Mouse (Mus musculus) embryonic fibroblast, embryonic 13.5 days (primary cell): ENCODE measurements at regions not wholly inside any gene's neighbourhood (a gene's known extent, or its start where the extent isn't known, plus 50 kb on each side); places are given as distances from the start of the nearest gene placed in this dataset.

Experiments
- H3K27ac ChIP-seq: 2 replicates; pipeline ENCODE4 v1.5.1; 2012; ENCODE audit warnings: low read length, control low read depth, inconsistent platforms; ENCODE audit not compliant: insufficient read depth
- H3K4me1 ChIP-seq: 2 replicates; pipeline ENCODE4 v1.6.1; 2011; ENCODE audit warnings: low read length; ENCODE audit not compliant: control insufficient read depth, insufficient read depth
- H3K4me3 ChIP-seq: 2 replicates; pipeline ENCODE4 v1.5.1; 2011; ENCODE audit warnings: mild to moderate bottlenecking, control low read depth, low read length; ENCODE audit not compliant: insufficient read depth
- CTCF ChIP-seq: IDR thresholded peaks from 2 replicates; pipeline ENCODE4 v1.5.1; 2011; ENCODE audit warnings: mild to moderate bottlenecking, control low read depth, low read length, moderate library complexity, borderline replicate concordance; ENCODE audit not compliant: insufficient read depth
- POLR2A ChIP-seq: IDR thresholded peaks from 2 replicates; pipeline ENCODE4 v1.6.1; 2011; ENCODE audit warnings: low read depth, mild to moderate bottlenecking, control low read depth, low read length, moderate library complexity

DNA sequence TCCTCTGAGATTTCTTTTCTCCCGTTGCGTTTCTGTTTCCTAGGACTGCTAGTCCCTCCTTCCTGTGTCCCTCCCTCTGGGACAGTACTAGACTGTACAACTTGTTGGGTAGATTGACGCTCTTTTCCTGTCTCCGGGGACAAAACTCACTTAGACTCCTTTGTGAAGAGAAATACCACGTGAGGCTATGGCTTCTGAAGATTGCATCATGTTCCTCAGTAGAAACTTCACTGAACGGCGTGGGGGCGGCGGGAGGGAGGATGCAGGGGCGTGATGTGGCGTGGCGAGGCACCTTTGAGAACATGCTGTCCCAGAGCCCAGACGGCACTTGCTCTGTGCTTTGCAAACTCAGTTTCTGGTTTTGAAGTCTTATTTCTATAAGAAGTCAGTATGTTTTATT is 78.5 kb downstream of the Spata18 start:
- H3K4me1 ChIP-seq, result no peaks in the 10 kb centered on the region
- no peak for TF ChIP-seq POLR2A
- TF ChIP-seq CTCF, result no peak
- no peak overlapping the region for H3K4me3 ChIP-seq
- H3K27ac ChIP-seq, result no peak overlapping the region

DNA sequence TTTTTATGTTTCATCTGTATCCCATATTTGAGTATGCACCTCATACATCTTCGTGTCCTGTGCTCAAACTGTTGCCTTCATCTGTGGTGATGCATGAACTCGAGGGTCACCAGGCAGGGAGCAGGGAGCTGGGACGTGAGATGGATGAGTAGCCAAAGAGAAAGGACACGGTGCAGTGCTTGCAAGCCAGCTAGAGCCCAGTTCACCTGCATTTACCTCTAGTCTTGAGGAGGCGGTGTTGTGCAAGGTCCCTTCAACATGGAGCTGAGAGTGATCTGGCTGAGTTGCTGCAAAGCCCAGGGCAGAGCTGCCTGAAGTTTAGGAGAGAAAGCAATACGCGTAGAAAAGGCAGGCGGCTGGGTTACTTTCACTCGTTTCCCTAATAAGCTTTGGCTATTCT is 80.2 kb downstream of the Spata18 start:
- Histone ChIP-seq H3K4me3 (no peak overlapping the region), H3K27ac (no peak overlapping the region)
- TF ChIP-seq CTCF, result no peak
- TF ChIP-seq POLR2A, result no peak

DNA sequence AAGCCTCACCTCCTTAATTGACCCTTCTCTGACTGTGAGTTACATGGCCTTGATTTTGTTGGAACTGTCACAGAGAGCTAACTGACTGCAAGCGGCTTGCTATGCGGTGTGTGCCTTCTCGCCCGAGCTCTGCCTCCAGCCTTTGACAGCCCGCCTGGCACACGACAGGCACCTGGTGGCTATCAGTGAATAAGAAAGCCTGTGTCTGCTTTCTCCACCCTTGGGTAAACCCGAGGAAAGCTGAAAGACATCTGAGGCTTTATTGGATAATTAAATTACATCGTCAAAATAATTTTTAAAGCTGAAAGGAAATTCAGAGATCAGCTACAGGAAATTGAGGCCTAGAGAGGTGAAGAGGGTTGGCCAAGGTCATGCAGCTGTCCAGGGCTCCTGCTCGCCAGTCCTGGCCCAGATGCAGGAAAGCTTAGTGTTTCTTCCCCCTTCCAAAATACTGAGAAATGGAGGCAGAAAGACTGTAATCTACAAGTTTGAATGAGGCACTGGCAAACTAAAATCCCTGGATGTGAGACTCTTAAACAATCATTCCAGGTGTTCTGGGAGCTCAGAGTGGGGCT is 80.9 kb downstream of the Spata18 start:
- no peak overlapping the region for H3K4me3 ChIP-seq
- TF ChIP-seq CTCF, result no peak
- no peak for TF ChIP-seq POLR2A
- H3K27ac ChIP-seq, result no peak overlapping the region
- no peaks in the 10 kb centered on the region for H3K4me1 ChIP-seq

More for the DNA sequence above, 80.2 kb downstream of the Spata18 start:
- H3K4me1 ChIP-seq, result no peaks in the 10 kb centered on the region

DNA sequence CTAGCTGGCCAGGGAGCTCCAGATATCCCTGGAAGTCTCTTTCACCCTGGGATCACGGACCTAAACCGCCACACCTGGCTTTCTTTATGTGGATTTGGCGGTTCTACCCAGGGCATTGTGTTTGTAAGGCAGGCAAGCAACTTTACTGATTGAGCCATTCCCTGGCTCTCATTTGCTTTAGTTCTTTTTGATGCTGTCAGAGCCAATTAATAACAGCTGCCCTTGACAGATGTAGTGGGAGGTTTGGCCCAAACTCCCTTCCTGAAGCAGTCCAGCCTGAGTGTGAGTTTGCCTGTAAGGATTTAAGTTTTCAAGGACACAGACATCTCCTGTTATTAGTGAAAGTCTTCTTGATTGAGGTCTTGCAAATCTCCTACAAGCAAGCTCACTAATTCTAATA is 89.6 kb downstream of the Spata18 start:
- H3K27ac ChIP-seq, result no peak overlapping the region
- no peaks in the 10 kb centered on the region for H3K4me1 ChIP-seq
- no peak for TF ChIP-seq POLR2A
- no peak for TF ChIP-seq CTCF
- H3K4me3 ChIP-seq, result no peak overlapping the region

DNA sequence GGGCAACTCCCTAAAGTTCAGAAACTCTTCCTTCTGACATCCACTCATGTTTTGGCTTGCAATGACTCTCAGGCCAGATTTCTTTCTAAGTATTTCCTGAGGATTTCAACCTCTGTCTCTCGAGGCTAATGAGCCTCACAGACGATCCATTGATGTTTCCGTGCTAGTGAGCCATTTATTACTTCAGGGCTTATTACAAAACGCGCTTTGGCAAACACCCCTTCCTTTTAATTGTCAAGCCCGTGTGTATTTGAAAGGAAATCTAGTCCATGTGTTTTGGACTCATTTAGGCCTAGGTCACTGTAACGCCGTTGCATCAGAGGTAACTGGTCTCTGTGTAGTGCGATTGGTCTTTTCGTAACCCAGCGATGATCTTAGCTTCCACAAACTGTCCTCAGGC is 90.3 kb downstream of the Spata18 start:
- H3K4me1 ChIP-seq, result no peaks in the 10 kb centered on the region
- TF ChIP-seq CTCF (no peak), POLR2A (no peak)
- H3K4me3 ChIP-seq, result no peak overlapping the region
- H3K27ac ChIP-seq, result no peak overlapping the region

DNA sequence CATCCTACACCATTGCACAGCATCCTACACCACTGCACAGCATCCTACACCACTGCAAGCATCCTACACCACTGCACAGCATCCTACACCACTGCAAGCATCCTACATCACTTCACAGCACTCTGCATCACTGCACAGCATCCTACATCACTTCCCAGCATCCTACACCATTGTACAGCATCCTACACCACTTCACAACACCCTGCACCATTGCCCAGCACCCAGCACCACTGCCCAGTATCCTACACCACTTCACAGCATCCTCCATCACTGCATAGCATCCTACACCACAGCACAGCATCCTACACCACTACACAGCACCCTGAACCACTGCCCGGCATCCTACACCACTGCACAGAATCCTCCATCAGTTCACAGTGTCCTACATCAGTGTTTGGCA is 92.8 kb downstream of the Spata18 start:
- Histone ChIP-seq H3K4me1 (no peaks in the 10 kb centered on the region), H3K4me3 (no peak overlapping the region), H3K27ac (no peak overlapping the region)
- TF ChIP-seq POLR2A, result no peak
- TF ChIP-seq CTCF, result no peak

DNA sequence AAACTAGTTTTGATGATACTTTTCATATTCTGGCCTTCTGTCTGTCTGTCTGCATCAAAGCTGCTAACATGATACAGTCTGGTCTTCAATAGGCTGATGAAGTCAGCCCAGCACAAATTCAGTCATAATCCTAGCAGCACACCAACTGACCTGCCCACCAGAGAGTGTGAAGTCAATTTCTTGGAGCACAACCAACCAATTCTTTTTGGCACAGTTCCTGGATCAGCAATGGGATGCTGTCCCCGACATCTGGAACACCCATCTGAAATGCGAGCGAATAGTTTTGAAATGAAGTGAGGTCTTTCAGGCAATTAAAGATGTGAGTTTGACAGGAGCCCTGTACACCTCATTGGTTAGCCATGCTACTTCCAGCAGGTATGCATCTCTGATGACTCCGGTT is 98.6 kb downstream of the Spata18 start:
- Histone ChIP-seq H3K4me1 (peaks cover 10% of the 10 kb centered on the region), H3K27ac (no peak overlapping the region), H3K4me3 (no peak overlapping the region)
- no peak for TF ChIP-seq CTCF
- no peak for TF ChIP-seq POLR2A

DNA sequence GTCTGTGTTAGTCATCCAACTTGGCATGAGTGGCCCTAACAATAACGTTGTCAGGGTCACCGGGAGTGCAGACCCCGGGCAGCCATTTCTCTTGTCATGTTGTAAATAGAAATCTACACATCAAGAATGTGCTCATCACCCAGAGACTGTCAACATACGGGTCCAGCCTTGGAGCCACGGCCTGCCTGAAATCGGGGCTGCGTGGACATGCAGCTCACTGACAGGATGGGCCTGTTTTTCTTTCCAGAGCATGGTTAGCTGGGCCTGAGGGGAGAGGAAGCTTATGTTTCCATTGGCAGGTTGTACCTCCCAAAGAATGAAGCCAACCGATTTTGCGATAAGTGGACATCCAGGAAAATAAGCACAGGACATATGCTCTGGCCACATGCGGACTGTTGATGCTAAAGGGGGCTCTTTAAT is 101.1 kb downstream of the Spata18 start:
- no peak overlapping the region for H3K4me3 ChIP-seq
- H3K4me1 ChIP-seq, result peaks cover 10% of the 10 kb centered on the region
- no peak overlapping the region for H3K27ac ChIP-seq
- no peak for TF ChIP-seq CTCF
- no peak for TF ChIP-seq POLR2A

DNA sequence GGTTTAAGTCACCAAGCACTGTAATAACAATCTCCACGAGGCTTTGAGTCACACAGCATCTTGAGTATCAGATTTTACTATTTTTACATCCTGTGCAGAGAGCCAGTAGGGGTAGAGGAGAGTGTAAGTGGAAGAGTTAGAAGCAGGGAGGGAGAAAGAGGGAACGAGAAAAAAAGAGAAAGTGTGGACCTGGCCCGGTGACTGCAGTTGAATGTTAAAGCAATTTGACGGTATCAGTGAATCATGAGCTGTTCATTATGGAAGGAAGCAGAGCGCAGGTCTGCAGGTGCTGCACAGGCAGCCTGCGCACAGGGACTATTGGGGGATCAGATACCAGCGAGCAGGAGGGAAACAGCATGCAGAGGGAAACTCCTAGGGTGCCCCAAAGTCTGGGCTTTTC is 102.6 kb downstream of the Spata18 start:
- Histone ChIP-seq H3K4me3 (no peak overlapping the region), H3K27ac (no peak overlapping the region), H3K4me1 (peaks cover 10% of the 10 kb centered on the region)
- TF ChIP-seq CTCF (no peak), POLR2A (no peak)

DNA sequence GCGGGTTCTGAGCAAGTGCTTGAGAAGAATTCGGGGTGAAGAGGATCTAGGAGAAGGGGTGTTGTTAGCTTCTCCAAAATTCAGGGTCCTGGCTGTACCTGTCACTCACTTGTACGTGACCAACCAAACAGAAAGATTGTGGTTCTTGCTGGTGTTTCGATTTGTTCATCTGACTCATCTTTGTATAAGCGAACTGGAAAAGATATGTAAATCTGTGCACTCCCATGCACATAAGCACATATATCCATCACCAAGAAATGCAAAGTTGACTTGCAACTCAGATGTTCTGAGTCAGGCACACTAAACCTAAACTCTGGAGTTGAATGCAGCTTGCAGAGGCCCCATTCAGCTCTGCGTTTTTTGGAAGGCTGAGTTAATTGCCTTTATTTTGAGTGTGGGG is 107.4 kb downstream of the Spata18 start:
- TF ChIP-seq POLR2A (no peak), CTCF (no peak)
- H3K27ac ChIP-seq, result no peak overlapping the region
- 0 out of 2 replicates have a peak, but pooled peaks cover 2% of the 10 kb centered on the region for H3K4me1 ChIP-seq
- no peak overlapping the region for H3K4me3 ChIP-seq

DNA sequence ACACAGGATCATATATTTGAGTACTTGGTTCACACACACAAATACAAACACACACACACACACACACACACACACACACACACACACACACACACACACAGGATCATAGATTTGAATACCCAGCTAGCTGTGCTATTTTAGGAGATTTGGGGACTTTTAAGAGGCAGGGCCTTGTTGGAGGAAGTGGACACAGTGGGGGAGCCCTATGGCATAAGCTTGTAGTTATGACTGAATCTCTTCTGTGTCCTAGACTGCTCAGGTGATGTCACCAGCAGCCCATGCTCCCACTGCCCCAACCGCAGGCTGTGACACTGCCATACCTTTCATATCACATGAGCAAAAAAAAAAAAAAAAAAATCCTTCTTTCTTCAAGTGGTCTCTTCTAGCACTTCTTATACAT is 110.1 kb downstream of the Spata18 start:
- H3K4me3 ChIP-seq, result no peak overlapping the region
- no peak overlapping the region for H3K27ac ChIP-seq
- TF ChIP-seq POLR2A (no peak), CTCF (no peak)
- H3K4me1 ChIP-seq, result no peaks in the 10 kb centered on the region
